Mouse (Mus musculus): ENCODE measurements at regions not wholly inside any gene's neighbourhood (a gene's known extent, or its start where the extent isn't known, plus 50 kb on each side); places are given as distances from the start of the nearest gene placed in this dataset.

- Histone ChIP-seq H3K9ac (ENCODE audit: low read length) (no peak overlapping the region), H3K4me1 (ENCODE audit: control insufficient read depth, insufficient read depth, low read length) (no peaks in the 10 kb centered on the region), H3K27ac (replicated peaks; ENCODE audit: low read depth, low read length) (no peak overlapping the region), H3K9me3 (ENCODE audit: control insufficient read depth, low read length) (no peaks in the 10 kb centered on the region), H3K36me3 (ENCODE audit: control insufficient read depth, insufficient read depth, low read length) (no peaks in the 10 kb centered on the region), H3K4me2 (ENCODE audit: low read depth, severe bottlenecking) (no peak overlapping the region), H3K4me3 (ENCODE audit: low read depth, low read length) (no peak overlapping the region), H3K27me3 (ENCODE audit: control insufficient read depth, insufficient read depth, low read length) (no peaks in the 10 kb centered on the region)
- DNase-seq (ENCODE audit: low spot score) (no peak), ATAC-seq (ENCODE audit: insufficient number of reproducible peaks, low FRiP score, low TSS enrichment, low read depth) (no peak)
- WGBS = 74% methylated on average over 1 of the region's 1 CpGs
Measured at GRCm38 (mm10) chr15:72383470-72383869, 1450.9 kb upstream of the Gm6569 start.

GRCm38 (mm10) chr15:72393226-72393625 lies 1441.1 kb upstream of the Gm6569 start:
- whole genome bisulfite sequencing = 62% methylated on average over 2 of the region's 2 CpGs
- Histone ChIP-seq H3K4me1 (ENCODE audit: control insufficient read depth, insufficient read depth, low read length) (no peaks in the 10 kb centered on the region), H3K36me3 (ENCODE audit: control insufficient read depth, insufficient read depth, low read length) (no peaks in the 10 kb centered on the region), H3K9me3 (ENCODE audit: control insufficient read depth, low read length) (no peaks in the 10 kb centered on the region), H3K27ac (replicated peaks; ENCODE audit: low read depth, low read length) (no peak overlapping the region), H3K27me3 (ENCODE audit: control insufficient read depth, insufficient read depth, low read length) (no peaks in the 10 kb centered on the region), H3K4me3 (ENCODE audit: low read depth, low read length) (no peak overlapping the region), H3K9ac (ENCODE audit: low read length) (no peak overlapping the region), H3K4me2 (ENCODE audit: low read depth, severe bottlenecking) (no peak overlapping the region)
- no peak for DNase-seq (ENCODE audit: low spot score)
- ATAC-seq (ENCODE audit: insufficient number of reproducible peaks, low FRiP score, low TSS enrichment, low read depth) = no peak

- WGBS = 72% methylated on average over 6 of the region's 6 CpGs
- Histone ChIP-seq H3K4me3 (ENCODE audit: low read depth, low read length) (no peak overlapping the region), H3K9ac (ENCODE audit: low read length) (no peak overlapping the region), H3K27ac (replicated peaks; ENCODE audit: low read depth, low read length) (no peak overlapping the region), H3K27me3 (ENCODE audit: control insufficient read depth, insufficient read depth, low read length) (no peaks in the 10 kb centered on the region), H3K4me2 (ENCODE audit: low read depth, severe bottlenecking) (no peak overlapping the region), H3K4me1 (ENCODE audit: control insufficient read depth, insufficient read depth, low read length) (no peaks in the 10 kb centered on the region), H3K36me3 (ENCODE audit: control insufficient read depth, insufficient read depth, low read length) (no peaks in the 10 kb centered on the region), H3K9me3 (ENCODE audit: control insufficient read depth, low read length) (no peaks in the 10 kb centered on the region)
- DNase-seq (ENCODE audit: low spot score) = no peak
- ATAC-seq (ENCODE audit: insufficient number of reproducible peaks, low FRiP score, low TSS enrichment, low read depth) = no peak
Measured at GRCm38 (mm10) chr15:72411956-72412355, 1422.4 kb upstream of the Gm6569 start.

All from limb, embryonic 11.5 days (tissue).